Mouse (Mus musculus) intestine, embryonic 14.5 days (tissue): ENCODE measurements at regions not wholly inside any gene's neighbourhood (a gene's known extent, or its start where the extent isn't known, plus 50 kb on each side); places are given as distances from the start of the nearest gene placed in this dataset.

ENCODE experiments used
- ATAC-seq: fragments of 200-750 bp; cut with Nextera tagmentation; replicated peaks from 2 replicates; pipeline ENCODE4 v1.8.0; 2017; ENCODE audit warnings: low read depth, moderate number of reproducible peaks, moderate TSS enrichment, moderate library complexity; ENCODE audit not compliant: low FRiP score, low TSS enrichment
- DNase-seq: peaks from one replicate; pipeline ENCODE4 v3.0.0-alpha.2; 2018; ENCODE audit warnings: low spot score
- H3K27ac ChIP-seq: fragments of 300-500 bp; sonication (generic); 2 replicates; pipeline ENCODE4 v1.5.1; 2014; ENCODE audit warnings: low read depth, mild to moderate bottlenecking, control low read depth
- H3K27me3 ChIP-seq: fragments of 300-500 bp; sonication (generic); replicated peaks from 2 replicates; pipeline ENCODE4 v1.6.1; 2014; ENCODE audit warnings: low read length, control low read depth; ENCODE audit not compliant: control insufficient read depth, insufficient read depth
- H3K36me3 ChIP-seq: fragments of 300-500 bp; sonication (generic); 2 replicates; pipeline ENCODE4 v1.6.1; 2014; ENCODE audit warnings: low read length, control low read depth; ENCODE audit not compliant: control insufficient read depth, insufficient read depth
- H3K4me1 ChIP-seq: fragments of 300-500 bp; sonication (generic); replicated peaks from 2 replicates; pipeline ENCODE4 v1.6.1; 2014; ENCODE audit warnings: low read length, control low read depth, mixed read lengths; ENCODE audit not compliant: control insufficient read depth, insufficient read depth
- H3K4me2 ChIP-seq: fragments of 300-500 bp; sonication (generic); 2 replicates; pipeline ENCODE4 v1.6.1; 2014; ENCODE audit warnings: low read length
- H3K4me3 ChIP-seq: fragments of 300-500 bp; sonication (generic); 2 replicates; pipeline ENCODE4 v1.5.1; 2014; ENCODE audit warnings: low read depth, low read length, control low read depth, mixed read lengths
- H3K9ac ChIP-seq: fragments of 300-500 bp; sonication (generic); 2 replicates; pipeline ENCODE4 v1.6.1; 2014; ENCODE audit warnings: mild to moderate bottlenecking, low read length
- H3K9me3 ChIP-seq: fragments of 300-500 bp; sonication (generic); 2 replicates; pipeline ENCODE4 v1.6.1; 2016; ENCODE audit warnings: low read length, control low read depth; ENCODE audit not compliant: control insufficient read depth
- WGBS: fragments of 180-500 bp; shearing (Covaris S2); extraction: QIAGEN DNeasy Blood & Tissue Kit; methylation state at CpG from one replicate; pipeline ENCODE4 v1.1.7; 2014; 5-methylcytosine and 5-hydroxymethylcytosine counted together

DNA sequence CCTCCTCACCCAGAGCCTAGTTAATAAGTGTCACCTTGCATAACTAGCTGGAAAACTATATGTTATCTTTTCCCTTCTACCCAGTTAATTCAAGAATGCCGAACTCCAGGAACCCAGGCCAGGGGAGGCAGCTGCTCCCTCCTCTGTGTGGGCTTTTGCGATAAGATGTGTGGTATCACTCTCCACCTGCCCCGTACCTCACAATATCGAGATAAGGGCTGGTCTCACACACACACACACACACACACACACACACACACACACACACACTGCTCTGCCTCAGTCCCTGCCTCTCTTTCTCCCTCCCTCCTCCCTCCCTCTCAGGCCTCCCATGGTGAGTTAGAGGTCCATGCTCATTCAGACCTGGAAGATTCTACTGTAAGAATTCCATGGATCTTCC is 127.1 kb downstream of the Slc38a4 start:
- Histone ChIP-seq H3K4me1 (0 out of 2 replicates have a peak, but pooled peaks cover 15% of the 10 kb centered on the region), H3K36me3 (no peaks in the 10 kb centered on the region), H3K27me3 (no peaks in the 10 kb centered on the region), H3K9ac (no peak overlapping the region), H3K27ac (no peak overlapping the region), H3K4me2 (no peak overlapping the region), H3K9me3 (no peaks in the 10 kb centered on the region), H3K4me3 (no peak overlapping the region)
- ATAC-seq: no peak
- no peak for DNase-seq
- WGBS: 69% methylated on average over 4 of the region's 4 CpGs

DNA sequence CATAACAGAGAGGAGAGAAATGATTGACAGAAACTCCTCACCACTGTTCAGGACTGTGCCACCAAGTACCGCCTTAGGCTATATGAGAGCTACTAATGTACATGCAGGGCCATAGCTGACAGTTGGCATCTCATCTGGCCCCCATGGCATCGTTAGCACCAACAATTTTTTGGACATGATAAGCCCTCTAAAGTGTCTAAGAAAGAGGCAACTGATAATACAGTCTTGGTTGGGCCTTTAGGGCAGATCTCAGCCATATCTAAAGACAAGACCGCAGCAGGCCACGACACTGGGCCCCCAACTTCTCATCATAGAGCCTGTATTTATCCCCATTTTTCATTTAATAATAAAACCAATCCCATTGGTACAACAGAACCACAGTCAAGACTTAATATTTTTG is 128.1 kb downstream of the Slc38a4 start:
- H3K9me3 ChIP-seq: no peaks in the 10 kb centered on the region
- 93% methylated on average over 4 of the region's 4 CpGs for WGBS
- no peak for ATAC-seq
- no peak overlapping the region for H3K9ac ChIP-seq
- H3K36me3 ChIP-seq: no peaks in the 10 kb centered on the region
- DNase-seq: no peak
- H3K4me3 ChIP-seq: no peak overlapping the region
- no peaks in the 10 kb centered on the region for H3K27me3 ChIP-seq
- H3K4me2 ChIP-seq: no peak overlapping the region
- H3K4me1 ChIP-seq: 0 out of 2 replicates have a peak, but pooled peaks cover 6% of the 10 kb centered on the region
- no peak overlapping the region for H3K27ac ChIP-seq

DNA sequence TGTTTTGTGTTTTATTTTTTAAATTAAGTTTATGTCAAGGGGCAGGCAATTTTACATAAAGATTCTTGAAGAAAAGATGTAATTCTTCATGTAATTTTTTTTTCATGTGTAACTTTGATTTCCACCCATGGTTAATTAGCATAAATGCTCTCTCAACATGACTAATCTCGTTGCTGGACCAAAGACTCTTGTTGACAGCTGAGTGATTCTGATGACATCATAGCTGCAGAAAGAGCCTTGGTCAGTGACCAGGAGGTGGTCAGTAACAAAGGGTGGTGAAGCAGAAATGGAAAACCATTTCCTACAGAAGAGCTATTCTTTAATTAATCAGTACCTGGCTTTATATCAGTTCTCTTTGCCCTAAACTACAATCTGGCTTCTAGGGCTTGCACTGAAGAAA is 129.1 kb downstream of the Slc38a4 start:
- Histone ChIP-seq H3K4me1 (no peaks in the 10 kb centered on the region), H3K4me2 (no peak overlapping the region), H3K9me3 (no peaks in the 10 kb centered on the region), H3K4me3 (no peak overlapping the region), H3K36me3 (no peaks in the 10 kb centered on the region), H3K27me3 (no peaks in the 10 kb centered on the region), H3K27ac (no peak overlapping the region), H3K9ac (no peak overlapping the region)
- 69% methylated on average over 1 of the region's 1 CpGs for WGBS
- no peak for ATAC-seq
- DNase-seq: no peak

DNA sequence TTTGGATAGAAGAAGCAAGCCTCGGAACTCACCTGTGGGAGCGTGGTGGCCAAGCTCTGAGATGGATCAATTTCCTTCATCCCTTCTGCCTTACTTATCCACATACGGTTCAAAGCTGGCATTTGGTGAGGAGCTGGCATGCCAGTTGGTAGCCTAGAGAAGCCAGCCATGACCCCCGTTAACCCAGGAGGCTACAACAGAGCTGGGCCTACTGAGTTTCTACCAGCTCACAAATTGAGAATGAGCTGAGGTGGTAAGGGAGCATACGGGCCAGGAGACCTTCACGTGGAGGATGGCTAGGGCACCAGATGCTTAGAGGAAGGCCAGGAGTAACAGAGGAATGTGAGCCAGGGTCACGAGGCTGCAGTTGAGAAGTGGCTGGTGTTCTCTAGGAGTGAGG is 139.2 kb downstream of the Slc38a4 start:
- DNase-seq (no peak), ATAC-seq (no peak)
- Histone ChIP-seq H3K27ac (no peak overlapping the region), H3K4me3 (no peak overlapping the region), H3K4me1 (no peaks in the 10 kb centered on the region), H3K27me3 (no peaks in the 10 kb centered on the region), H3K9me3 (no peaks in the 10 kb centered on the region), H3K36me3 (no peaks in the 10 kb centered on the region), H3K4me2 (no peak overlapping the region), H3K9ac (no peak overlapping the region)
- WGBS: 85% methylated on average over 7 of the region's 7 CpGs

DNA sequence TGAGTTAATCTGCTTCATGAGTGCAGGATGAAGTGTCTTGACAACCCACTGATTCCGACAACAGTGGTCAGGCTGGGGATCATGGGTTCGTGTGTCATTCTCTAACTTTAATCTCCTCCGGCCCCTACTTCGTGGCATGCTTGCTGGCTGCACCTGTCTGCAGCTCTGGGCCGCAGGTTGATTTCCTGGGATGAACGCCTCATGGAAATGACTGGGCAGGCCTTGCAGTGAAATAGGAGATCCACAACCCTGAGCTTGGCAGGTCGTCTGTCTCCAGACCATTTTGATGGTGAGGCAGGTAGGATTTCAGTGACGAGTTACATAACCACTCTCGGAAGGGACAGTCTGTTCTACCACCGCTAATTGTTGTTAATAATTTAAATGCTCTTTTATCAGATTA is 140.2 kb downstream of the Slc38a4 start:
- H3K36me3 ChIP-seq: no peaks in the 10 kb centered on the region
- no peaks in the 10 kb centered on the region for H3K27me3 ChIP-seq
- ATAC-seq: no peak
- no peaks in the 10 kb centered on the region for H3K9me3 ChIP-seq
- WGBS: 79% methylated on average over 10 of the region's 10 CpGs
- H3K4me1 ChIP-seq: no peaks in the 10 kb centered on the region
- no peak overlapping the region for H3K9ac ChIP-seq
- H3K27ac ChIP-seq: no peak overlapping the region
- no peak overlapping the region for H3K4me2 ChIP-seq
- H3K4me3 ChIP-seq: no peak overlapping the region
- DNase-seq: no peak

DNA sequence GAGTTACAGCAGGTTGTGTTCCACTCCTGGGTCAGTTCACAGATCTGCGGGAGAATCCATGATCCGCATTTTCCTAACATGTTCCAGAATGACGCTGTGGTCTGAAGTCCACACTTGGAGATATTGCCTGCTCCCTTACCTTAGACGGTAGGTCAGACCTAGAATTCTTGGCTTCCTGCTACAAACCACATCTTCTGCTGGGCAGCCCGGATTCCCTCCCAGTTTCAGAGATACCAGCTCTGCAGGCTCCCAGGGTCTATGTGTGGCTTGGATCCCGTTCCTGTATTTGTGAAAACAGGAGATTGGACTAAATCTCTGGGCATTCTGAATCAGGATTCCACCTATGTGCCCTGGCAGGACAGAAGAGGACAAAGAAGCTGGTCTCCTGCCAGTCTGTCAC is 140.8 kb downstream of the Slc38a4 start:
- WGBS: 88% methylated on average over 6 of the region's 6 CpGs
- no peaks in the 10 kb centered on the region for H3K27me3 ChIP-seq
- ATAC-seq: no peak

DNA sequence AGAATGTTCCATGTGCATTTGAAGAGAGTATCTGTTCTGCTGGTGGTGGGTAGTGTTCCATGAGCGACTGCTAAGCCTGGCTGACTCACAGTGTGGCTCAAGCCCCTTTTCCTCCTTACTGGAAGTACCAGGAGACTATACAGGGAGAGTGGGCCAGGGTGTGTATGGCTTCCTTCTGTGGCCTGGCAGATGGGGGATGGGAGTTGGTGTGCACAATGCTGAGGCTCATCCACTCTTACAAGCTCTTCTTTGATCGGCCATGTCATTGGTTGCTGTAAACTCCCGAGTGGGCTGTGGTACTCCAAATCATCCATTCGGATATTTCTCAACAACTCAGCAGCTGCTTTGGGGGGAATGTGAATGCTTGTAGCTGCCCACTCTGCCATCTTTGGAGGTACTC is 150.2 kb downstream of the Slc38a4 start:
- Histone ChIP-seq H3K36me3 (no peaks in the 10 kb centered on the region), H3K4me3 (no peak overlapping the region), H3K9ac (no peak overlapping the region), H3K27ac (no peak overlapping the region), H3K27me3 (no peaks in the 10 kb centered on the region), H3K9me3 (no peaks in the 10 kb centered on the region), H3K4me2 (no peak overlapping the region), H3K4me1 (no peaks in the 10 kb centered on the region)
- DNase-seq (no peak), ATAC-seq (no peak)
- WGBS: 89% methylated on average over 4 of the region's 4 CpGs

More for the DNA sequence above, 140.8 kb downstream of the Slc38a4 start:
- H3K4me1 ChIP-seq: no peaks in the 10 kb centered on the region
- H3K4me2 ChIP-seq: no peak overlapping the region
- H3K4me3 ChIP-seq: no peak overlapping the region
- no peaks in the 10 kb centered on the region for H3K36me3 ChIP-seq
- no peak for DNase-seq
- no peaks in the 10 kb centered on the region for H3K9me3 ChIP-seq
- no peak overlapping the region for H3K27ac ChIP-seq
- H3K9ac ChIP-seq: no peak overlapping the region

DNA sequence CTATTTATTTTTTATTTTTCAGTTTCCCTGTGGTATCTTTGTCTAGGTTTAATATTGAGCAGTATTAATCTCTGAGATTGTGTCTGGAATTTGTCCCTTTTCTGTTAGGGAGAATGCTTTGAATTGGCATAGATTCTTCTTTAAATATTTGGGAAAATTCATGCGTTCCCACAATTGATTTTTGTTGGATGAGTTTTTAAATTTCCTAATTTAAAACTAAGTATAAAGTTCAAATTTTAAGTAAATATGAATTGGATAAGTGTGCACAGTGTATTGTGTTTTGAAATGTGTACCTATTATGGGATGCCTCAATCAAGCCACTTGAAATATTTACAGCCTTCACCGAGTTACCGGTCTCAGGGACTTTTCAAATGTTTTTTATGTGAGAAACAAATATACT is 152.3 kb downstream of the Slc38a4 start:
- ATAC-seq: no peak
- no peaks in the 10 kb centered on the region for H3K27me3 ChIP-seq
- 78% methylated on average over 3 of the region's 3 CpGs for WGBS

DNA sequence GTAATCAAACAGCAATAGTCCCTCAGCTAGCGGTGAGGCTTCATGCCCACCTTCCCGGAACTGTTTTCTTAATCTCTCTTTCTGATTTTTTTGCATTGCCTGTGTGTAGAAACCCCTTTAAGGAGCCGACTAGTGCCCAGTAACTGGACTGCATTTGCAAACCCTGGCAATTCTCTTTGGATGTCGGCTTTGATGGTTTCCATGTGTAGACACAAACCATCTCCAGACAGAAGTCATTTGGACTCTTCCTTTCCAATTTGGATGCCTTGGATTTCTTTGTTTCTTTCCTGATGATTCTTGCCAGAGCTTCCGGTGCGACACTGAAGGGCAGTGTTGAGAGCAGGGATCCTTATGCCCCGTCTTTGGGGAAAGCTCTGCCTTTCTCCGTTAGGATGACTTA is 153.0 kb downstream of the Slc38a4 start:
- H3K4me1 ChIP-seq: no peaks in the 10 kb centered on the region
- WGBS: 74% methylated on average over 8 of the region's 8 CpGs
- H3K4me2 ChIP-seq: no peak overlapping the region
- H3K27ac ChIP-seq: no peak overlapping the region
- no peaks in the 10 kb centered on the region for H3K36me3 ChIP-seq
- no peak overlapping the region for H3K4me3 ChIP-seq
- no peak overlapping the region for H3K9ac ChIP-seq
- ATAC-seq: no peak
- DNase-seq: no peak
- no peaks in the 10 kb centered on the region for H3K27me3 ChIP-seq
- no peaks in the 10 kb centered on the region for H3K9me3 ChIP-seq

More for the DNA sequence above, 152.3 kb downstream of the Slc38a4 start:
- H3K36me3 ChIP-seq: no peaks in the 10 kb centered on the region
- H3K4me1 ChIP-seq: no peaks in the 10 kb centered on the region
- no peak overlapping the region for H3K4me2 ChIP-seq
- H3K9me3 ChIP-seq: no peaks in the 10 kb centered on the region
- no peak overlapping the region for H3K27ac ChIP-seq
- no peak for DNase-seq
- no peak overlapping the region for H3K4me3 ChIP-seq
- H3K9ac ChIP-seq: no peak overlapping the region
